Mouse (Mus musculus) lung, adult 2 months (tissue): ENCODE data around the gene Fosb. TPM values are rescaled to one million over a fixed set of nuclear protein-coding genes. Genes with fewer than 3 reads are reported as not detected.

Source experiments
- DNase-seq: peaks from one replicate; pipeline ENCODE4 v3.0.0; 2022
- H3K4me1 ChIP-seq: fragments of 200-500 bp; 2 replicates; pipeline ENCODE4 v1.6.1; 2011; ENCODE audit warnings: low read length; ENCODE audit not compliant: control insufficient read depth, insufficient read depth
- H3K4me3 ChIP-seq: fragments of 200-500 bp; replicated peaks from 2 replicates; pipeline ENCODE3; 2011; ENCODE audit warnings: low read depth, mild to moderate bottlenecking, control low read depth, low read length; ENCODE audit errors: extremely low read depth
- CTCF ChIP-seq: fragments of 200-500 bp; IDR thresholded peaks from 2 replicates; pipeline ENCODE4 v1.5.1; 2011; ENCODE audit warnings: mild to moderate bottlenecking, low read length, control low read depth; ENCODE audit not compliant: insufficient read depth
- POLR2A ChIP-seq: fragments of 200-500 bp; IDR thresholded peaks from 2 replicates; pipeline ENCODE4 v1.6.1; 2011; ENCODE audit warnings: low read depth, mild to moderate bottlenecking, control low read depth, low read length, borderline replicate concordance; ENCODE audit errors: extremely low read depth
- WGBS: fragments of 180-500 bp; shearing (Covaris S2); methylation state at CpG from one replicate; pipeline ENCODE4 v1.1.7; 2018; 5-methylcytosine and 5-hydroxymethylcytosine counted together
- polyA plus RNA-seq: library from polyadenylated mRNA; depleted of rRNA; stranded (reverse); fragments of >200 nt; gene quantifications from 2 replicates; pipeline ENCODE4 v1.2.3, GENCODE M21; 2012

The Fosb gene
- polyA plus RNA-seq, 1 experiment, result 4.0 TPM

- Histone ChIP-seq H3K4me3 (no peak overlapping the region), H3K4me1 (peaks cover 9% of the 10 kb centered on the region)
- no peak for DNase-seq
- WGBS, result 68% methylated on average over 25 of the region's 25 CpGs
- no peak for TF ChIP-seq CTCF
- no peak for TF ChIP-seq POLR2A
Observed at GRCm38 (mm10) chr7:19306819-19307738, 2.8 kb downstream of the Fosb start.

DNA sequence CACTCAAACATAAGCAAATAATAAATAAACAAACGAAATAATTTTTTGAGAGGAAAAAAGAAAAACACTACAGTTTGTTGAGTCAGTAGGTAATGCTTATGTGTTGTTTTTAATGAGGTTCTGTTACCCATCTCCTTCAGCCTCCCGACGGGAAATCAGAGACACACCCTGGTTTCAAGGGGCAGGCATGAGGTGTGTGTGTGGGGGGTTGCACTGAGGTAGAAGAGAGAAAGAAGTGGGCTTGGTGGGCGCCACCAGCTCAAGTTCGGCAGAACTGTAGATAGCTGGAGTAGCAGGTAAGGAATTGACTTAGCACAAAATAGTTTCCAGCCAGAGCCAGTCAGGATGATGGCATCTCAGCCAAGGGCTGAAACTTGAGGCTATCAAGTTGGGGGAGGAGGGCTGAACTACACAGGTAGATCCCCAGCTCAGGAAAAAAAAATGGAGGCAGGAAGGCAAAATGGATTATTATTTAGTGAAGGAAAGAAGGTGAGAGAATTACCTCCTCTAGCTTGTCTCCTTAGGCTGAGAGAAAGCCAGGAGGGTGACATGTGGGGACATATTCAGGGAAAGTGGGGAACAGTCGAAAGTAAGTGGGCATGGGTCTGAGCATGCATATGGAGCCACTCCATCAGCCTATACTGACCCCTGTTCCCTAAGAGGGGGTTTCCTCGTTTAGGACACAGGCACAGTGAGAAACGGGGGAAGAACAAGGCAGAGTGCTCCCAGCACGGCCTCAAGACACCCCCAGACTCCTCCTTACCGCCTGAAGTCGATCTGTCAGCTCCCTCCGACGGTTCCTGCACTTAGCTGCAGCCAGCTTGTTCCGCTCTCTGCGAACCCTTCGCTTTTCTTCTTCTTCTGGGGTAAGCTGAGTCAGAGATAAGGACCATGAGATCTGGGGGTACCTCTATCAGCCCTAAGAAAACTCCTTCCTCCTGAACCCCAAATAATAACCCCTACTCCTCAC, 3.8 kb downstream of the Fosb start:
- Histone ChIP-seq H3K4me3 (no peak overlapping the region), H3K4me1 (peaks cover 9% of the 10 kb centered on the region)
- WGBS, result 58% methylated on average over 16 of the region's 16 CpGs
- TF ChIP-seq POLR2A, result no peak
- no peak for DNase-seq

GRCm38 (mm10) chr7:19305413-19305735, 4.5 kb downstream of the Fosb start:
- no peak overlapping the region for H3K4me3 ChIP-seq
- DNase-seq, result no peak
- peaks cover 6% of the 10 kb centered on the region for H3K4me1 ChIP-seq
- WGBS, result 21% methylated on average over 6 of the region's 6 CpGs
- no peak for TF ChIP-seq CTCF
- TF ChIP-seq POLR2A, result no peak

GRCm38 (mm10) chr7:19304501-19305412, 5.1 kb downstream of the Fosb start:
- no peak for DNase-seq
- 14% methylated on average over 48 of the region's 48 CpGs for whole genome bisulfite sequencing
- peak overlapping the region; percentile 31 for H3K4me3 ChIP-seq
- TF ChIP-seq POLR2A, result no peak
- TF ChIP-seq CTCF, result no peak
- peaks cover 5% of the 10 kb centered on the region for H3K4me1 ChIP-seq

- Histone ChIP-seq H3K4me1 (peaks cover 2% of the 10 kb centered on the region), H3K4me3 (no peak overlapping the region)
- 4% methylated on average over 16 of the region's 16 CpGs for WGBS
- peak; percentile 80 for DNase-seq
- TF ChIP-seq CTCF, result peak; percentile 73
- TF ChIP-seq POLR2A, result no peak
Observed at GRCm38 (mm10) chr7:19303770-19304169, 6.1 kb downstream of the Fosb start.

DNA sequence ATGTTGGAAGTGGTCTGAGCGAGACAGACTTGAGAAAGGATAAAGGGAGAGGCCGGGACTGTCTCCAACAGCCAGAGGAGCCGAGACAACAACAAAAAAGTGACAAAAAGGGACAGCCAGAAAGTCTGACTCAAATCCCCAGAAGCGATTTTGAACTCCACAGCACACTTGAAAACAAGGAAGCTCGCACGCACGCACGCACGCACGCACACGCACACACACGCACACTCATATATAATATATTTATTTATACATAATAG, 6.9 kb downstream of the Fosb start:
- DNase-seq, result no peak
- 84% methylated on average over 12 of the region's 12 CpGs for WGBS
- peaks cover 2% of the 10 kb centered on the region; the same call in 1 of the 2 replicates for H3K4me1 ChIP-seq
- no peak overlapping the region for H3K4me3 ChIP-seq
- no peak for TF ChIP-seq POLR2A
- no peak for TF ChIP-seq CTCF

- no peak for DNase-seq
- H3K4me1 ChIP-seq, result no peaks in the 10 kb centered on the region
- TF ChIP-seq CTCF, result no peak
- no peak overlapping the region for H3K4me3 ChIP-seq
- 53% methylated on average over 13 of the region's 13 CpGs for WGBS
Observed at GRCm38 (mm10) chr7:19302264-19303045, 7.4 kb downstream of the Fosb start.

DNA sequence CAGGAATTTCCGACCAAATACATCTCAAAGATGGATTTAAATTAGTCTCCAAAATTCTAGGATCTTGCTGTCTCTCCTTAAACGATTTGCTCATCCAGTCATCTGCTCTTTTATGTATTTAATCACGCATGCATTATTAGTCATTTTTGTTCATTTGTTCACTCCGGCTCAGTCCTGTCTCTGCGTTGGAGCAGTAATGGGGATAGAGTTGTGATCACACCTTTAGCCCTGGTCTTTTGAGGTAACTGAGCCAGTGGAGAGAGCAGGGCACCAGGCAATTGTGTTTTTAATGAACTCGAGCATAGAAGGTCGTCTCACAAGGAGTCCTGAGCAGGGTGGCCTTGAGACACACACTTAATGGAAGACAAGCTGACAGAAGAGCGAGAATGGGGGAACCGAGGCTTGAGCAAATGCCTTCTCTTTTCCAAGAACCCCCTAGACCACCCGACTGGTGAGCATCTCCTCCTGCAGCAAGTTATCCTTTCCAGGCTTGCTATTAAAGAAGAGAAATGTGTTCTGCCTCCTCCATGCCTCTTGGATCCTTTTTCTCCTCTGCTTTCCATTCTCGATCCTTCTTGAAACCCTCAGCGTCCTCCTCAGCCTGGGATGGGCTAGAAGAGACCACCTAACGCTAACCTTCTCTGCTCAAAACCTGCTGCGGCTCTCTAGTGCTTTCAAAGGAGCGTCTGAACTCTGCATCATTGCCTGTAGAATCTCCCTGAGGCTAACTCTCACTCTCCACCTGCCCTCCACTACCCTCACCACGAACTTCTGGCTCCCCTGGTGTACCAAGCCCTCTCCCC, 8.2 kb downstream of the Fosb start:
- DNase-seq, result no peak
- TF ChIP-seq POLR2A, result no peak
- 16% methylated on average over 16 of the region's 16 CpGs for WGBS
- no peaks in the 10 kb centered on the region for H3K4me1 ChIP-seq
- H3K4me3 ChIP-seq, result no peak overlapping the region
